Mouse (Mus musculus) neutrophil, adult 5-6 weeks (primary cell): ENCODE measurements around the gene Olfr1228. TPM values are rescaled to one million over a fixed set of nuclear protein-coding genes. Genes with fewer than 3 reads are reported as not detected.

ENCODE experiments used
- ATAC-seq: fragments of 151-379, 151-347 bp; 2 replicates; pipeline ENCODE4 v1.8.0; 2017; ENCODE audit warnings: mild to moderate bottlenecking, moderate TSS enrichment; ENCODE audit not compliant: insufficient number of reproducible peaks, poor library complexity, low FRiP score, severe bottlenecking; ENCODE audit errors: extremely low read depth
- total RNA-seq: library from RNA; stranded (forward); fragments of 200-1000 nt; gene quantifications from 2 replicates; pipeline ENCODE4 v1.2.3, GENCODE M21; 2017

Olfr1228 gene
- not detected in 2 replicates for total RNA-seq

DNA sequence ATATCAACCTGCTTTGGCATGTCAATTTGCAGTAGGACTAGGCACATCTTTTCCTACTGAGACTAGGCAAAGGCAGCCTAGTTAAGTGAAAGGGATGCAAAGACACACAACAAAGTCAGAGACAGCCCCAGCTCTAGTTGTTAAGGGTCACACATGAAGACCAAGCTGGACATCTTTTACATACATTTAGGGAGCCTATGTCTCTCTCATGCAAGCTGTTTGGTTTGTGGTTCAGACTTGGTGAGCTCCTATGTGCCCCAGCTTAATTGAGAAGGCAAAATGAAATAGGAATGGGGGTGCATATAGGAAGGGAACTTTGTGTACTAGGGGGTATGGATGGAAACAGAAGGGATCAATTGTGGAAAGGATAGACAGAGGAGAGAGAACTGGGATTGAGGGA lies at the start of gene Olfr1228:
TSS of gene Olfr1228 (minus strand) at position 101 of the 400 bp plus-strand sequence.
- ATAC-seq: no peak

DNA sequence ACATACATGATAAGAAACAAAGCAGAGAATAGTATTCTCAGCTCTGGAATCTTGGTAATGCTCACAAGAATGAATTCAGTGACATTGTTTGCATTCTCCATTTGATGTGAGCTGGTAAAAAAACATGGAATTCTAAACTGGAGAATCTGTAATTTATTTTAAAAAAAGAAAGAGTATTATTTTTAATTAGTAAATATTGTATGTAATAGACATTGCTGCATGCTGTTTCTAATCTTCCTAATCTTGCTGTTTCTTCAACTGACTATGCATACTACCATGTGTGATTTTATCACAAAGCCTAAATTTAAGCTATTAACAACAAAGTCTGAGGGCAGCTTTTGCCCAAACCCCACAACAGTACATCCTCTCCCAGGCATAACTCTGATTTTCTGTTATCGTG lies 43.3 kb upstream of the Olfr1228 start, which contains the start of gene Olfr1230:
TSS of gene Olfr1230 (minus strand) at position 101 of the 400 bp plus-strand sequence.
- ATAC-seq: no peak

DNA sequence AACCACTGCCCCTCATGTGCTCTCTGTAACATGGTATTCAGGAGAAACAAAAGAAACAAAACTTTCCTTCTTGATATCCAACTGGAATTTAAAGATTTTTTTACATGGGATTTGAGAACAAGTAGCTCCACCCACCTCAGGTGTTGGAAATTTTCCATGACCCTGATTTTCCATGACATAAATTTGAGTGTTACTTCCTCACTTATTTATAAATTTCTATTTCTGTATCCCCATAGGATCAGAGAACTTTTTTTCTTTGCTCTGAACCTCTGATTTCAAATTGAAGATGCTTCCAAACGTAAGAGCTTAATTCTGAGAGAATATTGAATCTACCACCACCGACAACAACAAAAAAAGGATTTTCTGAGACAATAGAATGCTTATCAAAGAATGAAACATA lies 34.1 kb upstream of the Olfr1228 start, which contains the start of gene Olfr1229:
TSS of gene Olfr1229 (minus strand) at position 101 of the 400 bp plus-strand sequence.
- ATAC-seq: no peak

DNA sequence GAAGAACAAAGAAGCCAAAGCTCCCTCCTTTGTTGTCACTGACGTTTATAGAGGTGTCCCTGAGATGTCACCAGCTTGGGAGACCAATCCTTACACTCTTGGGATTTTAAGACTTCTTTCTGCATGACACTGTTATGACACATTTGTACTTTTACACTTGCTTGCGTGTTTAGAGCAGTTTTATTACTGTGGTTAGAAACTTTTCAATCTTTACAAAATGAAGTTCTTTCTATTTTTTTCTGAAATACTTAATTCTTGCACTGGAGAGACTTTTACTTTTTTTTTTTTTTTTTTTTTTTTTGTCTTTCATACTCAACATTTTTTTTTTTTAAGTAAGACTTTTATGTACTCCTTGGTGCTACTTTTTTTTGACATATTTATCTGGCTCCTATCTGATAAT lies 53.9 kb downstream of the Olfr1228 start, which contains the start of gene Olfr1226:
TSS of gene Olfr1226 (minus strand) at position 101 of the 400 bp plus-strand sequence.
- ATAC-seq: no peak

Other genes starting within 250 kb of the Olfr1228 start
- not detected in 2 replicates for gene Olfr1215, start 247.1 kb downstream of the Olfr1228 start, total RNA-seq
- gene Olfr1216, start 235.7 kb downstream of the Olfr1228 start, total RNA-seq: not detected in 2 replicates
- gene Olfr1217, start 222.0 kb downstream of the Olfr1228 start, total RNA-seq: not detected in 2 replicates
- gene Olfr1218, start 192.9 kb downstream of the Olfr1228 start, total RNA-seq: not detected in 2 replicates
- gene Olfr1219, start 170.5 kb downstream of the Olfr1228 start, total RNA-seq: not detected in 2 replicates
- not detected in 2 replicates for gene Olfr1220, start 147.2 kb downstream of the Olfr1228 start, total RNA-seq
- gene Olfr1221, start 136.8 kb downstream of the Olfr1228 start, total RNA-seq: not detected in 2 replicates
- 1.5 TPM in 1 of 2 replicates, not detected in the other for gene Olfr1222, start 121.0 kb downstream of the Olfr1228 start, total RNA-seq
- not detected in 2 replicates for gene Olfr1223, start 102.5 kb downstream of the Olfr1228 start, total RNA-seq
- gene Olfr1224-ps1, start 90.0 kb downstream of the Olfr1228 start, total RNA-seq: not detected in 2 replicates
- gene Olfr1225, start 79.4 kb downstream of the Olfr1228 start, total RNA-seq: not detected in 2 replicates
- not detected in 2 replicates for gene Olfr1226, start 54.0 kb downstream of the Olfr1228 start, total RNA-seq
- 0.12 TPM in 1 of 2 replicates, not detected in the other for gene Olfr1229, start 34.0 kb upstream of the Olfr1228 start, total RNA-seq
- not detected in 2 replicates for gene Olfr1230, start 43.2 kb upstream of the Olfr1228 start, total RNA-seq
- gene Olfr1231, start 53.0 kb upstream of the Olfr1228 start, total RNA-seq: not detected in 2 replicates
- 1.0 TPM in 1 of 2 replicates, not detected in the other for gene Olfr1232, start 75.6 kb upstream of the Olfr1228 start, total RNA-seq
- 0.12 TPM in 1 of 2 replicates, not detected in the other for gene Olfr1233, start 88.3 kb upstream of the Olfr1228 start, total RNA-seq
- 0.23 TPM in 1 of 2 replicates, not detected in the other for gene Olfr1234, start 110.8 kb upstream of the Olfr1228 start, total RNA-seq
- gene Olfr1238, start 155.6 kb upstream of the Olfr1228 start, total RNA-seq: not detected in 2 replicates
- not detected in 2 replicates for gene Olfr1239, start 166.3 kb upstream of the Olfr1228 start, total RNA-seq
- not detected in 2 replicates for gene Olfr1240, start 188.9 kb upstream of the Olfr1228 start, total RNA-seq
- not detected in 2 replicates for gene Olfr1241, start 233.1 kb upstream of the Olfr1228 start, total RNA-seq
- gene Olfr1242, start 244.3 kb upstream of the Olfr1228 start, total RNA-seq: not detected in 2 replicates